Mouse (Mus musculus): ENCODE measurements at regions not wholly inside any gene's neighbourhood (a gene's known extent, or its start where the extent isn't known, plus 50 kb on each side); places are given as distances from the start of the nearest gene placed in this dataset.

GRCm38 (mm10) chr4:87386835-87387234 lies 156.6 kb upstream of the Slc24a2 start:
- DNase-seq (ENCODE audit: low spot score in 2 of 2): no peak

GRCm38 (mm10) chr4:87386271-87386670 lies 156.0 kb upstream of the Slc24a2 start:
- no peak for DNase-seq (ENCODE audit: low spot score in 2 of 2)

GRCm38 (mm10) chr4:87385221-87385739 lies 155.0 kb upstream of the Slc24a2 start:
- DNase-seq (ENCODE audit: low spot score in 2 of 2): no peak

GRCm38 (mm10) chr4:87384469-87385044 lies 154.3 kb upstream of the Slc24a2 start:
- no peak for DNase-seq (ENCODE audit: low spot score in 2 of 2)

GRCm38 (mm10) chr4:87380716-87381115 lies 150.4 kb upstream of the Slc24a2 start:
- no peak for DNase-seq (ENCODE audit: low spot score in 2 of 2)

- no peak for DNase-seq (ENCODE audit: low spot score in 2 of 2)
These were observed 149.4 kb upstream of the Slc24a2 start for GRCm38 (mm10) chr4:87379516-87380173.

- no peak for DNase-seq (ENCODE audit: low spot score in 2 of 2)
These were observed 141.7 kb upstream of the Slc24a2 start for GRCm38 (mm10) chr4:87371960-87372359.

- no peak for DNase-seq (ENCODE audit: low spot score in 2 of 2)
These were observed 139.5 kb upstream of the Slc24a2 start for GRCm38 (mm10) chr4:87369626-87370234.

GRCm38 (mm10) chr4:87368413-87369160 lies 138.3 kb upstream of the Slc24a2 start:
- DNase-seq (ENCODE audit: low spot score in 2 of 2): peak in 1 of 2 experiments; percentile 23

GRCm38 (mm10) chr4:87367732-87368412 lies 137.6 kb upstream of the Slc24a2 start:
- peak; percentile 60 to 62 for DNase-seq (ENCODE audit: low spot score in 2 of 2)

GRCm38 (mm10) chr4:87362201-87362600 lies 131.9 kb upstream of the Slc24a2 start:
- no peak for DNase-seq (ENCODE audit: low spot score in 2 of 2)

- peak in 1 of 2 experiments; percentile 4 for DNase-seq (ENCODE audit: low spot score in 2 of 2)
These were observed 129.2 kb upstream of the Slc24a2 start for GRCm38 (mm10) chr4:87359483-87359882.

- DNase-seq (ENCODE audit: low spot score in 2 of 2): no peak
These were observed 128.7 kb upstream of the Slc24a2 start for GRCm38 (mm10) chr4:87359004-87359403.

GRCm38 (mm10) chr4:87332968-87333367 lies 102.7 kb upstream of the Slc24a2 start:
- no peak for DNase-seq (ENCODE audit: low spot score in 2 of 2)

- no peak for DNase-seq (ENCODE audit: low spot score in 2 of 2)
These were observed 98.9 kb upstream of the Slc24a2 start for GRCm38 (mm10) chr4:87329136-87329535.

GRCm38 (mm10) chr4:87321726-87322349 lies 91.6 kb upstream of the Slc24a2 start:
- no peak for DNase-seq (ENCODE audit: low spot score in 2 of 2)

- DNase-seq (ENCODE audit: low spot score in 2 of 2): no peak
These were observed 67.9 kb upstream of the Slc24a2 start for GRCm38 (mm10) chr4:87298129-87298528.

GRCm38 (mm10) chr4:87294538-87294937 lies 64.3 kb upstream of the Slc24a2 start:
- no peak for DNase-seq (ENCODE audit: low spot score in 2 of 2)
